Mouse (Mus musculus) gastrocnemius, postnatal 25 days (tissue): ENCODE measurements around the gene Gm8212. TPM values are rescaled to one million over a fixed set of nuclear protein-coding genes. Genes with fewer than 3 reads are reported as not detected.
"Not testable (repeated sequence)": the region's sequence is repeated elsewhere in the genome, so short reads cannot be mapped to it uniquely, and the experiment has no call there.

ENCODE experiments used
- DNase-seq: peaks from one replicate; pipeline ENCODE4 v3.0.0; 2022
- long read RNA-seq, 2 experiments: library from polyadenylated mRNA; stranded (forward); transcript quantifications; one replicate each; pipeline ENCODE4 v2.0.0; 2021
- total RNA-seq, 2 experiments: library from RNA; stranded (reverse); gene quantifications; 1 replicate in 1 of 2; 2 replicates in 1 of 2; pipeline ENCODE4 v1.2.3; 2021

Gene Gm8212
- not detected for total RNA-seq
- long read RNA-seq, experiment 1, result 0 reads
- long read RNA-seq, experiment 2, result 0 reads

- not testable (repeated sequence) for DNase-seq
These were observed at the start of gene Gm8212 for GRCm38 (mm10) chr14:44197361-44197760. Gene Gm8212 (plus strand): TSS chr14:44197661.

GRCm38 (mm10) chr14:44213154-44213553 is 15.7 kb downstream of the Gm8212 start, which contains the start of gene 4930503E14Rik:
Gene 4930503E14Rik (minus strand): TSS chr14:44213254.
- not testable (repeated sequence) for DNase-seq

GRCm38 (mm10) chr14:44248039-44248438 is 50.6 kb downstream of the Gm8212 start:
- DNase-seq, result no peak

Other genes starting within 250 kb of the Gm8212 start
- gene Ang5, start 240.6 kb upstream of the Gm8212 start, total RNA-seq, result not detected
- not detected for gene Ang6, start 195.4 kb upstream of the Gm8212 start, total RNA-seq
- gene Ear2, start 95.0 kb upstream of the Gm8212 start, total RNA-seq, result under 1 TPM in 1 of 2 experiments, not detected in 1; 0.40 TPM
- not detected for gene Gm3327, start 73.8 kb upstream of the Gm8212 start, total RNA-seq
- gene 4930503E14Rik, start 15.6 kb downstream of the Gm8212 start, total RNA-seq, result not detected
- gene Gm8220, start 87.9 kb downstream of the Gm8212 start, total RNA-seq, result not detected
- gene Gm5930, start 140.9 kb downstream of the Gm8212 start, total RNA-seq, result not detected
- gene Gm8229, start 167.7 kb downstream of the Gm8212 start, total RNA-seq, result not detected
- not detected for gene Gm3371, start 213.0 kb downstream of the Gm8212 start, total RNA-seq
- not detected for gene Gm8232, start 236.0 kb downstream of the Gm8212 start, total RNA-seq